Mouse (Mus musculus): Measurements from ENCODE around the gene Ebna1bp2. TPM values are rescaled to one million over a fixed set of nuclear protein-coding genes. Genes with fewer than 3 reads are reported as not detected.
A peak's percentile ranks its signal among the peaks of the same experiment; 100 is the strongest.

Gene Ebna1bp2
- polyA plus RNA-seq, 1 experiment from 2014 or later: 151 TPM

- Histone ChIP-seq H3K4me2 (peak overlapping the region; percentile 84), H3K4me3 (replicated peaks) (peak overlapping the region; percentile 65), H3K36me3 (peaks cover 26% of the 10 kb centered on the region), H3K27ac (0 out of 2 replicates have a peak overlapping the region, but pooled peaks have one; percentile 4), H3K27me3 (replicated peaks) (no peaks in the 10 kb centered on the region), H3K9me3 (no peaks in the 10 kb centered on the region), H3K4me1 (peaks cover 8% of the 10 kb centered on the region; the same call in 1 of the 2 replicates), H3K9ac (peak overlapping the region; percentile 51)
- ATAC-seq (ENCODE audit: insufficient read depth, low FRiP score, low read depth): peak; percentile 54; the same call in 1 of the 2 replicates
- WGBS: 0% methylated on average over 23 of the region's 23 CpGs
These were observed 345 bp downstream of the Ebna1bp2 start for GRCm38 (mm10) chr4:118620967-118621320.

GRCm38 (mm10) chr4:118621781-118622180 is 1.2 kb downstream of the Ebna1bp2 start:
- Histone ChIP-seq H3K27ac (no peak overlapping the region), H3K4me3 (replicated peaks) (peak overlapping the region; percentile 65), H3K4me1 (peaks cover 8% of the 10 kb centered on the region; the same call in 1 of the 2 replicates), H3K36me3 (peaks cover 29% of the 10 kb centered on the region), H3K9me3 (no peaks in the 10 kb centered on the region), H3K4me2 (peak overlapping the region; percentile 84), H3K9ac (peak overlapping the region; percentile 51; the same call in 1 of the 2 replicates), H3K27me3 (replicated peaks) (no peaks in the 10 kb centered on the region)
- WGBS: 82% methylated on average over 9 of the region's 9 CpGs
- no peak for ATAC-seq (ENCODE audit: insufficient read depth, low FRiP score, low read depth)

- Histone ChIP-seq H3K4me1 (no peaks in the 10 kb centered on the region), H3K4me2 (no peak overlapping the region), H3K4me3 (replicated peaks) (no peak overlapping the region), H3K36me3 (peaks cover 21% of the 10 kb centered on the region), H3K27me3 (replicated peaks) (no peaks in the 10 kb centered on the region), H3K9ac (no peak overlapping the region), H3K27ac (no peak overlapping the region), H3K9me3 (no peaks in the 10 kb centered on the region)
- no peak for ATAC-seq (ENCODE audit: insufficient read depth, low FRiP score, low read depth)
- 92% methylated on average over 5 of the region's 5 CpGs for WGBS
These were observed 9.7 kb downstream of the Ebna1bp2 start for GRCm38 (mm10) chr4:118630261-118630660.

- Histone ChIP-seq H3K4me3 (replicated peaks) (no peak overlapping the region), H3K9me3 (no peaks in the 10 kb centered on the region), H3K27me3 (replicated peaks) (no peaks in the 10 kb centered on the region), H3K9ac (no peak overlapping the region), H3K4me1 (no peaks in the 10 kb centered on the region), H3K27ac (peak overlapping the region; percentile 50; the same call in 1 of the 2 replicates), H3K36me3 (no peaks in the 10 kb centered on the region), H3K4me2 (peak overlapping the region; percentile 8; the same call in 1 of the 2 replicates)
- no peak for ATAC-seq (ENCODE audit: insufficient read depth, low FRiP score, low read depth)
- WGBS: 43% methylated on average over 20 of the region's 20 CpGs
These were observed 22.0 kb downstream of the Ebna1bp2 start for GRCm38 (mm10) chr4:118642346-118643190.

- WGBS: 6% methylated on average over 2 of the region's 2 CpGs
- H3K4me2 ChIP-seq: no peak overlapping the region
- H3K4me3 ChIP-seq (replicated peaks): no peak overlapping the region
- H3K9ac ChIP-seq: no peak overlapping the region
- H3K9me3 ChIP-seq: no peaks in the 10 kb centered on the region
- H3K27me3 ChIP-seq (replicated peaks): no peaks in the 10 kb centered on the region
- H3K36me3 ChIP-seq: no peaks in the 10 kb centered on the region
- no peak for ATAC-seq (ENCODE audit: insufficient read depth, low FRiP score, low read depth)
- H3K27ac ChIP-seq: no peak overlapping the region
- H3K4me1 ChIP-seq: no peaks in the 10 kb centered on the region
These were observed 24.6 kb downstream of the Ebna1bp2 start for GRCm38 (mm10) chr4:118645234-118645633.

GRCm38 (mm10) chr4:118658652-118659051 is 38.1 kb downstream of the Ebna1bp2 start, which contains the start of gene Olfr62:
Olfr62 (plus strand) TSS chr4:118658952.
- no peak for ATAC-seq (ENCODE audit: insufficient read depth, low FRiP score, low read depth)
- Histone ChIP-seq H3K27ac (no peak within 1 kb of the TSS), H3K9me3 (no peaks in the 10 kb centered on the region), H3K4me3 (replicated peaks) (no peak within 1 kb of the TSS), H3K4me1 (no peaks in the 10 kb centered on the region), H3K36me3 (no peaks in the 10 kb centered on the region), H3K27me3 (replicated peaks) (no peaks in the 10 kb centered on the region), H3K9ac (no peak within 1 kb of the TSS), H3K4me2 (no peak within 1 kb of the TSS)

Other genes with a start within 250 kb of the Ebna1bp2 start
- 4.8 and 7.0 TPM in 2 replicates for gene Szt2, start 211.5 kb upstream of the Ebna1bp2 start, polyA plus RNA-seq (2015; fragmentation: Nextera tagmentation; extraction: Ambion mirVana)
- gene Med8, start 211.5 kb upstream of the Ebna1bp2 start, polyA plus RNA-seq (2015; fragmentation: Nextera tagmentation; extraction: Ambion mirVana): 99.8 and 101 TPM in 2 replicates
- 128 and 136 TPM in 2 replicates for gene Elovl1, start 192.7 kb upstream of the Ebna1bp2 start, polyA plus RNA-seq (2015; fragmentation: Nextera tagmentation; extraction: Ambion mirVana)
- gene Cdc20, start 183.4 kb upstream of the Ebna1bp2 start, polyA plus RNA-seq (2015; fragmentation: Nextera tagmentation; extraction: Ambion mirVana): 220 and 224 TPM in 2 replicates
- 0.28 and 0.45 TPM in 2 replicates for gene Mpl, start 163.3 kb upstream of the Ebna1bp2 start, polyA plus RNA-seq (2015; fragmentation: Nextera tagmentation; extraction: Ambion mirVana)
- gene Tie1, start 130.7 kb upstream of the Ebna1bp2 start, polyA plus RNA-seq (2015; fragmentation: Nextera tagmentation; extraction: Ambion mirVana): 20.6 and 22.9 TPM in 2 replicates
- 30.4 and 33.8 TPM in 2 replicates for gene 2610528J11Rik, start 93.8 kb upstream of the Ebna1bp2 start, polyA plus RNA-seq (2015; fragmentation: Nextera tagmentation; extraction: Ambion mirVana)
- 8.7 and 10.1 TPM in 2 replicates for gene Tmem125, start 76.8 kb upstream of the Ebna1bp2 start, polyA plus RNA-seq (2015; fragmentation: Nextera tagmentation; extraction: Ambion mirVana)
- gene Cfap57, start within 50 bp of the Ebna1bp2 start, polyA plus RNA-seq (2015; fragmentation: Nextera tagmentation; extraction: Ambion mirVana): 0.06 and 0.33 TPM in 2 replicates
- not detected in 2 replicates for gene Olfr62, start 38.2 kb downstream of the Ebna1bp2 start, polyA plus RNA-seq (2015; fragmentation: Nextera tagmentation; extraction: Ambion mirVana)
- not detected in 2 replicates for gene Olfr1342, start 72.0 kb downstream of the Ebna1bp2 start, polyA plus RNA-seq (2015; fragmentation: Nextera tagmentation; extraction: Ambion mirVana)
- gene Olfr1341, start 82.7 kb downstream of the Ebna1bp2 start, polyA plus RNA-seq (2015; fragmentation: Nextera tagmentation; extraction: Ambion mirVana): not detected in 2 replicates
- not detected in 2 replicates for gene Olfr1340, start 99.3 kb downstream of the Ebna1bp2 start, polyA plus RNA-seq (2015; fragmentation: Nextera tagmentation; extraction: Ambion mirVana)
- gene Olfr1339, start 111.4 kb downstream of the Ebna1bp2 start, polyA plus RNA-seq (2015; fragmentation: Nextera tagmentation; extraction: Ambion mirVana): not detected in 2 replicates
- gene Olfr1338, start 137.9 kb downstream of the Ebna1bp2 start, polyA plus RNA-seq (2015; fragmentation: Nextera tagmentation; extraction: Ambion mirVana): not detected in 2 replicates
- not detected in 2 replicates for gene Olfr1337, start 161.8 kb downstream of the Ebna1bp2 start, polyA plus RNA-seq (2015; fragmentation: Nextera tagmentation; extraction: Ambion mirVana)
- not detected in 2 replicates for gene Olfr1335, start 189.1 kb downstream of the Ebna1bp2 start, polyA plus RNA-seq (2015; fragmentation: Nextera tagmentation; extraction: Ambion mirVana)
- gene Olfr1333, start 215.5 kb downstream of the Ebna1bp2 start, polyA plus RNA-seq (2015; fragmentation: Nextera tagmentation; extraction: Ambion mirVana): not detected in 2 replicates
- not detected in 2 replicates for gene Olfr1331, start 243.8 kb downstream of the Ebna1bp2 start, polyA plus RNA-seq (2015; fragmentation: Nextera tagmentation; extraction: Ambion mirVana)